Mouse (Mus musculus) neural tube, embryonic 14.5 days (tissue): Measurements from ENCODE around the gene Ebi3. TPM values are rescaled to one million over a fixed set of nuclear protein-coding genes. Genes with fewer than 3 reads are reported as not detected.
"Not testable (repeated sequence)": the region's sequence is repeated elsewhere in the genome, so short reads cannot be mapped to it uniquely, and the experiment has no call there.

Experiments
- ATAC-seq: fragments of 200-750 bp; cut with Nextera tagmentation; 2 replicates; pipeline ENCODE4 v1.8.0; 2017; ENCODE audit warnings: low read depth, mild to moderate bottlenecking, moderate TSS enrichment, moderate library complexity
- H3K27ac ChIP-seq: fragments of 300-500 bp; sonication (generic); 2 replicates; pipeline ENCODE4 v1.5.1; 2014; ENCODE audit warnings: low read depth, mild to moderate bottlenecking, control low read depth, low read length, moderate library complexity, mixed read lengths
- H3K27me3 ChIP-seq: fragments of 300-500 bp; sonication (generic); 2 replicates; pipeline ENCODE4 v1.6.1; 2014; ENCODE audit warnings: low read length; ENCODE audit not compliant: control insufficient read depth, insufficient read depth
- H3K36me3 ChIP-seq: fragments of 300-500 bp; sonication (generic); 2 replicates; pipeline ENCODE4 v1.6.1; 2014; ENCODE audit warnings: low read length, mixed read lengths; ENCODE audit not compliant: control insufficient read depth, insufficient read depth
- H3K4me1 ChIP-seq: fragments of 300-500 bp; sonication (generic); 2 replicates; pipeline ENCODE4 v1.6.1; 2014; ENCODE audit warnings: low read length; ENCODE audit not compliant: control insufficient read depth, insufficient read depth
- H3K4me2 ChIP-seq: fragments of 300-500 bp; sonication (generic); 2 replicates; pipeline ENCODE4 v1.6.1; 2014; ENCODE audit warnings: mild to moderate bottlenecking, low read depth, low read length, control low read depth
- H3K4me3 ChIP-seq: fragments of 300-500 bp; sonication (generic); 2 replicates; pipeline ENCODE4 v1.5.1; 2014; ENCODE audit warnings: low read depth, low read length, control low read depth, mixed read lengths
- H3K9ac ChIP-seq: fragments of 300-500 bp; sonication (generic); replicated peaks from 2 replicates; pipeline ENCODE4 v1.6.1; 2014; ENCODE audit warnings: low read depth, mild to moderate bottlenecking, control low read depth, low read length, mixed read lengths
- H3K9me3 ChIP-seq: fragments of 300-500 bp; sonication (generic); 2 replicates; pipeline ENCODE4 v1.6.1; 2016; ENCODE audit warnings: low read length; ENCODE audit not compliant: control insufficient read depth
- WGBS: fragments of 180-500 bp; shearing (Covaris S2); extraction: QIAGEN DNeasy Blood & Tissue Kit; methylation state at CpG from one replicate; pipeline ENCODE4 v1.1.7; 2014; 5-methylcytosine and 5-hydroxymethylcytosine counted together
- polyA plus RNA-seq: library from polyadenylated mRNA; unstranded; fragments of >200 nt; fragmentation: Nextera tagmentation; extraction: Ambion mirVana; gene quantifications from 2 replicates; pipeline ENCODE4 v1.2.1, GENCODE M21; 2014

The Ebi3 gene
- polyA plus RNA-seq, 1 experiment from 2014 or later: 6.7 TPM

GRCm38 (mm10) chr17:55944866-55945682 is 7.4 kb upstream of the Ebi3 start:
- Histone ChIP-seq H3K4me3 (peak overlapping the region; percentile 38), H3K9ac (peak overlapping the region; percentile 59), H3K4me2 (peak overlapping the region; percentile 71), H3K27ac (peak overlapping the region; percentile 84)
- WGBS: under 1% methylated on average over 56 of the region's 56 CpGs
- H3K36me3 ChIP-seq, H3K27me3 ChIP-seq, H3K4me1 ChIP-seq, H3K9me3 ChIP-seq: not testable (repeated sequence)
- peak; percentile 98 for ATAC-seq

GRCm38 (mm10) chr17:55945696-55946095 is 6.7 kb upstream of the Ebi3 start:
- H3K4me2 ChIP-seq: peak overlapping the region; percentile 71
- H3K36me3 ChIP-seq: no peaks in the 10 kb centered on the region
- ATAC-seq: no peak
- H3K9ac ChIP-seq: peak overlapping the region; percentile 59
- WGBS: 23% methylated on average over 5 of the region's 5 CpGs
- no peaks in the 10 kb centered on the region for H3K9me3 ChIP-seq
- H3K27ac ChIP-seq: peak overlapping the region; percentile 84
- no peaks in the 10 kb centered on the region for H3K27me3 ChIP-seq
- H3K4me1 ChIP-seq: peaks cover 3% of the 10 kb centered on the region; the same call in 1 of the 2 replicates
- peak overlapping the region; percentile 38 for H3K4me3 ChIP-seq

GRCm38 (mm10) chr17:55948647-55949046 is 3.8 kb upstream of the Ebi3 start:
- 94% methylated on average over 4 of the region's 4 CpGs for WGBS
- H3K9ac ChIP-seq: no peak overlapping the region
- H3K9me3 ChIP-seq: no peaks in the 10 kb centered on the region
- H3K4me2 ChIP-seq: no peak overlapping the region
- no peaks in the 10 kb centered on the region for H3K36me3 ChIP-seq
- no peak overlapping the region for H3K4me3 ChIP-seq
- ATAC-seq: no peak
- no peak overlapping the region for H3K27ac ChIP-seq
- H3K27me3 ChIP-seq: no peaks in the 10 kb centered on the region
- peaks cover 3% of the 10 kb centered on the region; the same call in 1 of the 2 replicates for H3K4me1 ChIP-seq

GRCm38 (mm10) chr17:55949400-55949799 is 3.0 kb upstream of the Ebi3 start, which contains the start of gene Zfp119b:
TSS of gene Zfp119b (minus strand) at chr17:55949500.
- Histone ChIP-seq H3K4me1 (peaks cover 3% of the 10 kb centered on the region; the same call in 1 of the 2 replicates), H3K9me3 (no peaks in the 10 kb centered on the region), H3K9ac (no peak within 1 kb of the TSS), H3K27me3 (no peaks in the 10 kb centered on the region), H3K36me3 (no peaks in the 10 kb centered on the region), H3K4me2 (no peak within 1 kb of the TSS), H3K27ac (no peak within 1 kb of the TSS), H3K4me3 (no peak within 1 kb of the TSS)
- 94% methylated on average over 2 of the region's 2 CpGs for WGBS
- ATAC-seq: no peak

- Histone ChIP-seq H3K4me2 (no peak overlapping the region), H3K4me3 (no peak overlapping the region), H3K36me3 (no peaks in the 10 kb centered on the region), H3K9ac (no peak overlapping the region), H3K27ac (no peak overlapping the region), H3K27me3 (no peaks in the 10 kb centered on the region), H3K9me3 (no peaks in the 10 kb centered on the region), H3K4me1 (peaks cover 1% of the 10 kb centered on the region; the same call in 1 of the 2 replicates)
- whole genome bisulfite sequencing: 83% methylated on average over 9 of the region's 9 CpGs
- ATAC-seq: no peak
Measured at GRCm38 (mm10) chr17:55950601-55951000, 1.8 kb upstream of the Ebi3 start.

- H3K4me3 ChIP-seq: no peak overlapping the region
- H3K9me3 ChIP-seq: no peaks in the 10 kb centered on the region
- H3K4me2 ChIP-seq: no peak overlapping the region
- ATAC-seq: no peak
- H3K9ac ChIP-seq: no peak overlapping the region
- no peaks in the 10 kb centered on the region for H3K4me1 ChIP-seq
- no peaks in the 10 kb centered on the region for H3K36me3 ChIP-seq
- no peaks in the 10 kb centered on the region for H3K27me3 ChIP-seq
- H3K27ac ChIP-seq: no peak overlapping the region
Measured at GRCm38 (mm10) chr17:55952041-55952440, 399 bp upstream of the Ebi3 start.

- no peak for ATAC-seq
- Histone ChIP-seq H3K4me3 (no peak overlapping the region), H3K4me1 (peaks cover 9% of the 10 kb centered on the region; the same call in 1 of the 2 replicates), H3K27ac (no peak overlapping the region), H3K27me3 (no peaks in the 10 kb centered on the region), H3K36me3 (no peaks in the 10 kb centered on the region), H3K9me3 (no peaks in the 10 kb centered on the region), H3K4me2 (no peak overlapping the region), H3K9ac (no peak overlapping the region)
- 80% methylated on average over 6 of the region's 6 CpGs for WGBS
Measured at GRCm38 (mm10) chr17:55953751-55954150, 1.3 kb downstream of the Ebi3 start.

- Histone ChIP-seq H3K9ac (no peak overlapping the region), H3K36me3 (no peaks in the 10 kb centered on the region), H3K27ac (no peak overlapping the region), H3K4me3 (no peak overlapping the region), H3K4me2 (no peak overlapping the region), H3K9me3 (no peaks in the 10 kb centered on the region), H3K27me3 (no peaks in the 10 kb centered on the region), H3K4me1 (peaks cover 9% of the 10 kb centered on the region; the same call in 1 of the 2 replicates)
- ATAC-seq: no peak
- 34% methylated on average over 16 of the region's 16 CpGs for WGBS
Measured at GRCm38 (mm10) chr17:55954229-55954628, 1.8 kb downstream of the Ebi3 start.

- H3K27me3 ChIP-seq: no peaks in the 10 kb centered on the region
- peak overlapping the region; percentile 55 for H3K27ac ChIP-seq
- under 1% methylated on average over 26 of the region's 26 CpGs for WGBS
- no peaks in the 10 kb centered on the region for H3K36me3 ChIP-seq
- H3K4me1 ChIP-seq: peaks cover 14% of the 10 kb centered on the region
- peak overlapping the region; percentile 44 for H3K9ac ChIP-seq
- peak; percentile 35 for ATAC-seq
- H3K4me3 ChIP-seq: peak overlapping the region; percentile 44
- no peaks in the 10 kb centered on the region for H3K9me3 ChIP-seq
- H3K4me2 ChIP-seq: peak overlapping the region; percentile 65
Measured at GRCm38 (mm10) chr17:55956129-55956528, 3.7 kb downstream of the Ebi3 start.
